Mouse (Mus musculus) kidney, adult 11 months (tissue): ENCODE measurements around the gene Xrn2.
"Not testable (repeated sequence)": the region's sequence is repeated elsewhere in the genome, so short reads cannot be mapped to it uniquely, and the experiment has no call there.

ENCODE experiments used
- DNase-seq: peaks from one replicate; pipeline ENCODE4 v3.0.0; 2022

Xrn2 gene

GRCm38 (mm10) chr2:147012623-147013184, at the start of gene Xrn2:
Gene Xrn2 (plus strand): TSS chr2:147012996.
- DNase-seq: peak; percentile 96

GRCm38 (mm10) chr2:146975024-146975423, 37.8 kb upstream of the Xrn2 start:
- DNase-seq: no peak

GRCm38 (mm10) chr2:146975453-146976028, 37.3 kb upstream of the Xrn2 start:
- no peak for DNase-seq

- DNase-seq: no peak
Measured at GRCm38 (mm10) chr2:146982786-146983185, 30.0 kb upstream of the Xrn2 start.

GRCm38 (mm10) chr2:146984831-146985230, 28.0 kb upstream of the Xrn2 start:
- no peak for DNase-seq

- DNase-seq: no peak
Measured at GRCm38 (mm10) chr2:146985807-146986206, 27.0 kb upstream of the Xrn2 start.

- DNase-seq: no peak
Measured at GRCm38 (mm10) chr2:146986429-146986828, 26.4 kb upstream of the Xrn2 start.

GRCm38 (mm10) chr2:147007265-147007664, 5.5 kb upstream of the Xrn2 start:
- DNase-seq: no peak

- DNase-seq: no peak
Measured at GRCm38 (mm10) chr2:147009084-147009483, 3.7 kb upstream of the Xrn2 start.

GRCm38 (mm10) chr2:147010141-147010540, 2.7 kb upstream of the Xrn2 start:
- no peak for DNase-seq

- no peak for DNase-seq
Measured at GRCm38 (mm10) chr2:147010952-147011351, 1.8 kb upstream of the Xrn2 start.

- DNase-seq: no peak
Measured at GRCm38 (mm10) chr2:147011474-147012140, 1.2 kb upstream of the Xrn2 start.

- peak; percentile 6 for DNase-seq
Measured at GRCm38 (mm10) chr2:147012141-147012622, 614 bp upstream of the Xrn2 start.

GRCm38 (mm10) chr2:147013194-147013969, 586 bp downstream of the Xrn2 start:
- peak; percentile 72 for DNase-seq

- DNase-seq: peak; percentile 11
Measured at GRCm38 (mm10) chr2:147014101-147014886, 1.5 kb downstream of the Xrn2 start.

- not testable (repeated sequence) for DNase-seq
Measured at GRCm38 (mm10) chr2:147022041-147022440, 9.2 kb downstream of the Xrn2 start.

- DNase-seq: no peak
Measured at GRCm38 (mm10) chr2:147023067-147023466, 10.3 kb downstream of the Xrn2 start.

GRCm38 (mm10) chr2:147023560-147023959, 10.8 kb downstream of the Xrn2 start:
- no peak for DNase-seq

GRCm38 (mm10) chr2:147033065-147033464, 20.3 kb downstream of the Xrn2 start:
- DNase-seq: no peak

GRCm38 (mm10) chr2:147035864-147036263, 23.1 kb downstream of the Xrn2 start:
- no peak for DNase-seq

- DNase-seq: peak; percentile 46
Measured at GRCm38 (mm10) chr2:147047051-147047450, 34.3 kb downstream of the Xrn2 start.

- DNase-seq: no peak
Measured at GRCm38 (mm10) chr2:147053229-147053892, 40.6 kb downstream of the Xrn2 start.
